Mouse (Mus musculus) testis, adult 2 months (tissue): ENCODE measurements around the gene Celf5.

ENCODE experiments used
- CTCF ChIP-seq: fragments of 200-500 bp; IDR thresholded peaks from 2 replicates; pipeline ENCODE4 v1.5.1; 2012; ENCODE audit warnings: low read depth, mild to moderate bottlenecking, inconsistent platforms, low read length, moderate library complexity; ENCODE audit not compliant: control insufficient read depth, insufficient read depth, insufficient replicate concordance
- POLR2A ChIP-seq: fragments of 200-500 bp; IDR thresholded peaks from 2 replicates; pipeline ENCODE4 v1.6.1; 2012; ENCODE audit warnings: low read depth, mild to moderate bottlenecking, inconsistent platforms, low read length, moderate library complexity; ENCODE audit not compliant: control insufficient read depth

DNA sequence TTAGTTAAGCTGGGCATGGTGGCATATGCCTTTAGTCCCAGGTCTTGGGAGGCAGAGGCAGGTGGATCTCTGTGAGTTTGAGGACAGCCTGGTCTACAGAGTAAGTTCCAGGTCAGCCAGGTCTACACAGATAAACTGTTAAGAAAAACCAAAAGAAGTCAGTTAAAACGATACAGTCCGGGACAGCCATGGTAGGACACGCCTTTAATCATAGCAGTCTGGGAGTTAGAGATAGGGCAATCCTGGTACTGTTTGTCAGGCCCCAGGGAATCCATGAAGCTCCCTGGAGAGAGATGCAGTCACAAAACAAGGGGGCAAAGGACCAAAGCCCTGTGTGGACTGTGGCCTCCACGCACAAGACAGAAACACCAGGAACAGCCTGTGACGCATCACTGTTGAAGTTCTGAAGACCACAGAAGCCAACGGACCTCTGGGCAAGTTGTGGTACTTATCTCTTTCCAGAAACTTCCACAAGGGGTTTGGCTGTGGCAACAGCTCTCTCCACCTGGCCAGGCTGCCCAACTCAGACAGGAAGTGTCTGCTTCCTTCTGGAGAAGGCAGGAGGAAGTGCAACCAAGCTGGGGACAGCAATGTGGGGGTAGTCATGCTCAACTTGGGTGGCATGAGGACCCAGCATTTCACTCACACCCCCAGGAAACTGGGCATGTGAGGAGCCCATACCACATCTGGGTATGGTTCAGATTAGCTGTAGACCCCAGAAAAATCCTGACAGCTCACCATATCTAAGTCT is 36.9 kb upstream of the Celf5 start:
- TF ChIP-seq POLR2A (no peak), CTCF (no peak)
